Mouse (Mus musculus): ENCODE measurements around the gene Gm20661. TPM values are rescaled to one million over a fixed set of nuclear protein-coding genes. Genes with fewer than 3 reads are reported as not detected.

Gene Gm20661
- polyA plus RNA-seq, 1 experiment, result not detected

DNA sequence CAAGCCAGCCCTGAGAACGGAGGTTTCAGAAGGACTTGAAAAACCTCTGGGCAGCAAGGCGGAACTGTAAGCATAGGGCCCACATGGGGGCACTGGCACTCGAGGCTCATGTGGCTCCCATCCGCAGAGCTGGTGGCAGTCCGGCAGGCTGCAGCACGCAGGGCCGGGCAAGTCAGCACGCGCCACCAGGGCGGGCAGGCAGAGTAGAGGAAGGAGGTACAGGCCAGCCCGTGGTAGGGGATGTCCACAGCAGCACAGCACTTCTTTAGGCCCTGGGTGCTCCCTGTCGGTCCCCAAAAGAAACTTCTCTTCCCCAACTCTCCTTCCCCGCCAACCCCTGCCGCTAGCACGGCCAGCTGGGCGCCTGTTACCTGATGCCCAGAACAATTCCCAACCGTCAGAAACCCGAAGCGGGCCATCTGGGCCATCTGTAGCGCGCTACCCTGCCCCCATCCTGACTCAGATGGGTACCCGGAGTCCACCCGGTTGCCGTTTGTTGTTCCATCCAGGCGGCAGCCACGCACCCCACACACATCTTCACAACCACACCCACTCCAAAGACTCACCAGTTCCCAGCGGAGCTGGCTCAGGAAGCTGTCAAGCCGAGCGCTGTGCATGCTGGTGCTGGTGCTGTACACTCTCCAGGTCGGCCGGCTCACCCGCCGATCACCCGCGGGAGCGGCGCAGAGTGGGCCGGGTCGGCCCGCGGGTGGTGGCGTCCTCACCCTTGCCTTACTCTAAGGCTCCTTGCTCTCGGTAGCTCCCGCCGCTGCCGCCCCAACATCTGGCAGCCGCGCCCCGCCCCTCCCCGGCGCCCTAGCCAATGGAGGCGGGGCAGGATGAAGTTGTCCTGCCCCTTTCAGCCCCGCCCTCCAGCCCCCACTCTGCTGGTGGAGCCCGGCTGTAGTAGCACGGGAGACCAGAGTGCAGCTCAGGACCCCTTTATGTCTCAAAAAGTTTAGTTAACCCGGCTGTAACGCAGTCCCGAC is 2.6 kb downstream of the Gm20661 start, which contains the start of gene Inka1:
Gene Inka1, minus strand, starts transcription at position 749 of the 989 bp plus-strand sequence.
- 0 out of 2 replicates have a peak within 1 kb of the TSS, but pooled peaks have one; percentile 4 for H3K27ac ChIP-seq (ENCODE audit: insufficient read depth, low read depth, low read length)

DNA sequence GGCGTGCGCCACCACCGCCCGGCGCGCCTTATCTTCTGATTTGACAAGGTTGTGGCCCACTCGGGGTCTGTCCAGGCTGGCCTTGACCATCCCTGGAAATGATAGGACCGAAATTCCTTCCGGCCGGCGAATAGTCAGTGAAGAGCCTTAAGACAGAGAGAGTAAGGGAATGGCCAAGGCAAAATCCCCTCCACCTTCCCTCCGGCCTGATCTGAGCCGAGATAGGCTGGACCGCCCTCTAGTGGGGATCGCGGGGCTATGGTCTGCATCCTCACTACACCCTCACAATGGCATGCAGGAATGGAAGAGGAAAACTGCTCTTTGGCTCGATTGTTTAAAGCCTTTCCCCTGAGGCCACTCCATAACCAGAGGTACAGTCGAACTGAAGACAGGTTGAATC is 3.5 kb downstream of the Gm20661 start:
- TF ChIP-seq POLR2A (IDR thresholded peaks at IDR 0.05; ENCODE audit: low read depth, low read length) (no peak), CTCF (IDR thresholded peaks at IDR 0.05; ENCODE audit: extremely low read depth, insufficient read length, insufficient replicate concordance, low read depth, low read length) (peak; percentile 87)
- H3K4me3 ChIP-seq (ENCODE audit: low read depth, low read length), result peak overlapping the region; percentile 66
- peaks cover 17% of the 10 kb centered on the region for H3K4me1 ChIP-seq (ENCODE audit: control insufficient read depth, insufficient read depth, insufficient read length, low read length)
- H3K27ac ChIP-seq (ENCODE audit: insufficient read depth, low read depth, low read length), result no peak overlapping the region
- 2% methylated on average over 18 of the region's 18 CpGs for WGBS
- H3K36me3 ChIP-seq (ENCODE audit: control insufficient read depth, insufficient read depth, low read length), result peaks cover 16% of the 10 kb centered on the region
- H3K27me3 ChIP-seq (ENCODE audit: control insufficient read depth, insufficient read depth, low read length), result no peaks in the 10 kb centered on the region

More for the DNA sequence above, 2.6 kb downstream of the Gm20661 start, which contains the start of gene Inka1:
- 3% methylated on average over 58 of the region's 58 CpGs for WGBS
- peaks cover 23% of the 10 kb centered on the region for H3K36me3 ChIP-seq (ENCODE audit: control insufficient read depth, insufficient read depth, low read length)
- TF ChIP-seq POLR2A (IDR thresholded peaks at IDR 0.05; ENCODE audit: low read depth, low read length), result 0 out of 2 replicates have a peak, but pooled peaks have one; percentile 40
- no peak for TF ChIP-seq CTCF (IDR thresholded peaks at IDR 0.05; ENCODE audit: extremely low read depth, insufficient read length, insufficient replicate concordance, low read depth, low read length)
- peaks cover 18% of the 10 kb centered on the region for H3K4me1 ChIP-seq (ENCODE audit: control insufficient read depth, insufficient read depth, insufficient read length, low read length)
- H3K4me3 ChIP-seq (ENCODE audit: low read depth, low read length), result peak within 1 kb of the TSS; percentile 66
- H3K27me3 ChIP-seq (ENCODE audit: control insufficient read depth, insufficient read depth, low read length), result no peaks in the 10 kb centered on the region

DNA sequence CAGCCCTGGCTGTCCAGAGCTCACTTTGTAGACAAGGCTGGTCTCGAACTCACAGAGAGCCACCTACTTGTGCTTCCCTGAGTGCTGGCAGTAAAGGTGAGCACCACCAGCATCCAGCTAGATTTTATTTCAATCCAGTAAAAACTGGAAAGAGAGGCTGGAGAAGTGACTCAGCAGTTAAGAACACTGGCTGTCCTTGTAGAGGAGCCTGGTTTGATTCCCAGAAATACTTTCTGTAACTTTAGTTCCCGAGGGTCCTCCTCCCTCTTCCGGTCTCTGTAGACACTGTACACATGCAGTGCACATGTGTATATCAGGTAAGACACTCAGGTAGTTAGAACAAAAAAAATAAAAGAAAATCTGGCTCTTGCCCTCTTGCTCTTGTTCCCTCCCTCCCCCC is 5.1 kb downstream of the Gm20661 start:
- Histone ChIP-seq H3K27me3 (ENCODE audit: control insufficient read depth, insufficient read depth, low read length) (no peaks in the 10 kb centered on the region), H3K36me3 (ENCODE audit: control insufficient read depth, insufficient read depth, low read length) (peaks cover 10% of the 10 kb centered on the region), H3K27ac (ENCODE audit: insufficient read depth, low read depth, low read length) (no peak overlapping the region), H3K4me1 (ENCODE audit: control insufficient read depth, insufficient read depth, insufficient read length, low read length) (peaks cover 13% of the 10 kb centered on the region), H3K4me3 (ENCODE audit: low read depth, low read length) (no peak overlapping the region)
- 68% methylated on average over 3 of the region's 3 CpGs for WGBS
- no peak for TF ChIP-seq CTCF (IDR thresholded peaks at IDR 0.05; ENCODE audit: extremely low read depth, insufficient read length, insufficient replicate concordance, low read depth, low read length)
- TF ChIP-seq POLR2A (IDR thresholded peaks at IDR 0.05; ENCODE audit: low read depth, low read length), result no peak

DNA sequence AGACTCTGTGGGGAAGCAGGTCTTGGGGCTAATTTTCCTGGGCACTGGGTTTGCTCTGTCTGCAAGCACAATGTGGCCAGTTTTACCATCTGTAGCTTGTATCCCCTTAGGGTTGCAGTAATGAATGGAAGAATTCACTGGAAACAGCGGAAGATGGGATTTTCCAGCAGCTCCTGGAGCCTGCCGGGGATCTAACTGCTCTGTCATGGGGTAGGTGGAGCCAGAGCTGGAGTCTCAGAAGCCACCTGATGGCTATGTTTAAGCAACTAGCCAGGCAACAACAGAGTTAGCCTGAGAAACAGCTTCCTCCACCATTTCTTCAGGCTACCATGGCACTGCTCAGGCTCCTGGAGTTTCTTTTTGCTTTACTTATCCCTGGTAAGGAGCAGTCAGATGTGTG is 9.3 kb downstream of the Gm20661 start, which contains the start of gene Cdhr4:
Gene Cdhr4, plus strand, starts transcription at position 301 of the 400 bp plus-strand sequence.
- 80% methylated on average over 2 of the region's 2 CpGs for WGBS
- TF ChIP-seq CTCF (IDR thresholded peaks at IDR 0.05; ENCODE audit: extremely low read depth, insufficient read length, insufficient replicate concordance, low read depth, low read length), result no peak
- TF ChIP-seq POLR2A (IDR thresholded peaks at IDR 0.05; ENCODE audit: low read depth, low read length), result no peak
- H3K27ac ChIP-seq (ENCODE audit: insufficient read depth, low read depth, low read length), result no peak within 1 kb of the TSS
- H3K4me1 ChIP-seq (ENCODE audit: control insufficient read depth, insufficient read depth, insufficient read length, low read length), result no peaks in the 10 kb centered on the region
- H3K36me3 ChIP-seq (ENCODE audit: control insufficient read depth, insufficient read depth, low read length), result no peaks in the 10 kb centered on the region
- no peaks in the 10 kb centered on the region for H3K27me3 ChIP-seq (ENCODE audit: control insufficient read depth, insufficient read depth, low read length)
- H3K4me3 ChIP-seq (ENCODE audit: low read depth, low read length), result no peak within 1 kb of the TSS

DNA sequence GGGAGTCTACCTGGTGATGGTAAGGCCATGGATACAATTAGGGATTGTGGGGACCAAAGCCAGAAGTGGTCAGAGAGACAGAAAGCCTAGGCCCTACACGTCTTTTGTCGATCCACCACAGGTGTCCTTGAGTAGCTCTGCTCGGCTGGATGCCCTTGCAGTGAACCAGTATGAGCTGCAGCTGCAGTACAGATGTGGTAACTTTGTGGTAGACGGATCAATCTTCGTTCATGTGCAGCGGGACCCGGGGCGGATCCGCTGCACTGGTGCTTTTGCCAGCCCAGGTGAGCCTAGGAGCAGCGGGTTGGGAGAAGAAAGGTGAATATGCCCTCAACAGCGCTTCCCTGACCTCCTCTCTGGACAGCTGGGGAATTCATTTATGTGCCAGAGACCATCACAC is 10.2 kb downstream of the Gm20661 start:
- no peak for TF ChIP-seq POLR2A (IDR thresholded peaks at IDR 0.05; ENCODE audit: low read depth, low read length)
- no peak for TF ChIP-seq CTCF (IDR thresholded peaks at IDR 0.05; ENCODE audit: extremely low read depth, insufficient read length, insufficient replicate concordance, low read depth, low read length)
- 94% methylated on average over 11 of the region's 11 CpGs for WGBS

GRCm38 (mm10) chr9:107994464-107994863 is 11.6 kb downstream of the Gm20661 start:
- TF ChIP-seq POLR2A (IDR thresholded peaks at IDR 0.05; ENCODE audit: low read depth, low read length), result no peak
- TF ChIP-seq CTCF (IDR thresholded peaks at IDR 0.05; ENCODE audit: extremely low read depth, insufficient read length, insufficient replicate concordance, low read depth, low read length), result no peak
- Histone ChIP-seq H3K4me3 (ENCODE audit: low read depth, low read length) (no peak overlapping the region), H3K36me3 (ENCODE audit: control insufficient read depth, insufficient read depth, low read length) (no peaks in the 10 kb centered on the region), H3K4me1 (ENCODE audit: control insufficient read depth, insufficient read depth, insufficient read length, low read length) (no peaks in the 10 kb centered on the region), H3K27me3 (ENCODE audit: control insufficient read depth, insufficient read depth, low read length) (no peaks in the 10 kb centered on the region), H3K27ac (ENCODE audit: insufficient read depth, low read depth, low read length) (no peak overlapping the region)
- WGBS, result 63% methylated on average over 2 of the region's 2 CpGs

More for the DNA sequence above, 10.2 kb downstream of the Gm20661 start:
- no peak overlapping the region for H3K4me3 ChIP-seq (ENCODE audit: low read depth, low read length)
- no peaks in the 10 kb centered on the region for H3K4me1 ChIP-seq (ENCODE audit: control insufficient read depth, insufficient read depth, insufficient read length, low read length)
- no peaks in the 10 kb centered on the region for H3K27me3 ChIP-seq (ENCODE audit: control insufficient read depth, insufficient read depth, low read length)
- H3K36me3 ChIP-seq (ENCODE audit: control insufficient read depth, insufficient read depth, low read length), result no peaks in the 10 kb centered on the region
- no peak overlapping the region for H3K27ac ChIP-seq (ENCODE audit: insufficient read depth, low read depth, low read length)

GRCm38 (mm10) chr9:107995513-107995912 is 12.7 kb downstream of the Gm20661 start:
- Histone ChIP-seq H3K4me1 (ENCODE audit: control insufficient read depth, insufficient read depth, insufficient read length, low read length) (no peaks in the 10 kb centered on the region), H3K27me3 (ENCODE audit: control insufficient read depth, insufficient read depth, low read length) (no peaks in the 10 kb centered on the region), H3K27ac (ENCODE audit: insufficient read depth, low read depth, low read length) (no peak overlapping the region), H3K36me3 (ENCODE audit: control insufficient read depth, insufficient read depth, low read length) (no peaks in the 10 kb centered on the region), H3K4me3 (ENCODE audit: low read depth, low read length) (no peak overlapping the region)
- no peak for TF ChIP-seq CTCF (IDR thresholded peaks at IDR 0.05; ENCODE audit: extremely low read depth, insufficient read length, insufficient replicate concordance, low read depth, low read length)
- TF ChIP-seq POLR2A (IDR thresholded peaks at IDR 0.05; ENCODE audit: low read depth, low read length), result no peak
- WGBS, result 94% methylated on average over 21 of the region's 21 CpGs
